Mouse (Mus musculus) neural tube, embryonic 11.5 days (tissue): ENCODE measurements around the gene Mr1. TPM values are rescaled to one million over a fixed set of nuclear protein-coding genes. Genes with fewer than 3 reads are reported as not detected.
"Not testable (repeated sequence)": the region's sequence is repeated elsewhere in the genome, so short reads cannot be mapped to it uniquely, and the experiment has no call there.

Experiments used
- ATAC-seq: fragments of 200-750 bp; cut with Nextera tagmentation; 2 replicates; pipeline ENCODE4 v1.8.0; 2017; ENCODE audit warnings: moderate number of reproducible peaks, mild to moderate bottlenecking, moderate TSS enrichment, moderate library complexity; ENCODE audit not compliant: insufficient read depth, low FRiP score, low TSS enrichment
- DNase-seq: peaks from one replicate; pipeline ENCODE4 v3.0.0-alpha.2; 2015; ENCODE audit warnings: low spot score
- H3K27ac ChIP-seq: fragments of 300-500 bp; sonication (generic); 2 replicates; pipeline ENCODE4 v1.5.1; 2014; ENCODE audit warnings: low read depth, mild to moderate bottlenecking, low read length
- H3K27me3 ChIP-seq: fragments of 300-500 bp; sonication (generic); 2 replicates; pipeline ENCODE4 v1.6.1; 2014; ENCODE audit warnings: mild to moderate bottlenecking, low read length, mixed read lengths; ENCODE audit not compliant: control insufficient read depth, insufficient read depth
- H3K36me3 ChIP-seq: fragments of 300-500 bp; sonication (generic); 2 replicates; pipeline ENCODE4 v1.6.1; 2014; ENCODE audit warnings: mild to moderate bottlenecking, low read length, moderate library complexity, mixed read lengths; ENCODE audit not compliant: control insufficient read depth, insufficient read depth
- H3K4me1 ChIP-seq: fragments of 300-500 bp; sonication (generic); 2 replicates; pipeline ENCODE4 v1.6.1; 2014; ENCODE audit warnings: low read length, mixed read lengths; ENCODE audit not compliant: control insufficient read depth, insufficient read depth
- H3K4me2 ChIP-seq: fragments of 300-500 bp; sonication (generic); 2 replicates; pipeline ENCODE4 v1.6.1; 2014; ENCODE audit warnings: low read depth, mild to moderate bottlenecking, moderate library complexity
- H3K4me3 ChIP-seq: fragments of 300-500 bp; sonication (generic); 2 replicates; pipeline ENCODE4 v1.5.1; 2014; ENCODE audit warnings: low read depth, low read length
- H3K9ac ChIP-seq: fragments of 300-500 bp; sonication (generic); 2 replicates; pipeline ENCODE4 v1.6.1; 2014; ENCODE audit warnings: mild to moderate bottlenecking, low read length
- H3K9me3 ChIP-seq: fragments of 300-500 bp; sonication (generic); 2 replicates; pipeline ENCODE4 v1.6.1; 2016; ENCODE audit warnings: low read length; ENCODE audit not compliant: control insufficient read depth
- WGBS: fragments of 180-500 bp; shearing (Covaris S2); extraction: QIAGEN DNeasy Blood & Tissue Kit; methylation state at CpG from one replicate; pipeline ENCODE4 v1.1.7; 2014; 5-methylcytosine and 5-hydroxymethylcytosine counted together
- polyA plus RNA-seq: library from polyadenylated mRNA; unstranded; fragments of >200 nt; fragmentation: Nextera tagmentation; extraction: Ambion mirVana; gene quantifications from 2 replicates; pipeline ENCODE4 v1.2.1, GENCODE M21; 2014

Gene Mr1
- polyA plus RNA-seq: 0.37 and 1.2 TPM in 2 replicates

DNA sequence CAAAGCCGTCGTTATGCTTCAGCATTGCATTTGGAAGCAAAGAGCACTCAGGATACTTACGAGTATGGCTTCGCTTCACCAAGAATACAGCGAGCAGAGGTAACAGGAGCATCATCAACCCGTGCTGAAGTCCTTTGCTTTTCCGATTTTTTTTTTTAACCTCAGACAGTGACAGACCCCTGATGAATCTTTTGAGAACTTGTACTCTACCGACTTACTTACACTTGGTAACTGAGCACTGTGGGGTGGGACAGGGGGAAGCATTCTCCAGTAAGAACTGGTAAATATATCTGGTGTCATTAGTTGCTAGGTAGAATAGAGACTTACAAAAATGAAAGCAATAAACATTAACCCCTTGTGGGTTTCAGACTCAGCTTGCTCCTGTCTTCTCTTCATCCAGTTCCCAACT lies at the start of gene Mr1:
Gene Mr1, minus strand, starts transcription at position 243 of the 409 bp plus-strand sequence.
- Histone ChIP-seq H3K4me1 (no peaks in the 10 kb centered on the region), H3K27me3 (no peaks in the 10 kb centered on the region), H3K27ac (no peak within 1 kb of the TSS), H3K9ac (no peak within 1 kb of the TSS), H3K4me3 (no peak within 1 kb of the TSS), H3K9me3 (no peaks in the 10 kb centered on the region), H3K36me3 (no peaks in the 10 kb centered on the region), H3K4me2 (no peak within 1 kb of the TSS)
- DNase-seq (no peak), ATAC-seq (no peak)
- WGBS: 60% methylated on average over 8 of the region's 8 CpGs

GRCm38 (mm10) chr1:155192805-155193368 lies 46.3 kb upstream of the Mr1 start:
- DNase-seq (no peak), ATAC-seq (no peak)
- no peak overlapping the region for H3K4me2 ChIP-seq
- 85% methylated on average over 15 of the region's 15 CpGs for WGBS
- no peak overlapping the region for H3K4me3 ChIP-seq
- no peak overlapping the region for H3K27ac ChIP-seq
- peaks cover 7% of the 10 kb centered on the region; the same call in 1 of the 2 replicates for H3K36me3 ChIP-seq
- H3K9me3 ChIP-seq: no peaks in the 10 kb centered on the region
- H3K4me1 ChIP-seq: no peaks in the 10 kb centered on the region
- H3K9ac ChIP-seq: no peak overlapping the region
- no peaks in the 10 kb centered on the region for H3K27me3 ChIP-seq

DNA sequence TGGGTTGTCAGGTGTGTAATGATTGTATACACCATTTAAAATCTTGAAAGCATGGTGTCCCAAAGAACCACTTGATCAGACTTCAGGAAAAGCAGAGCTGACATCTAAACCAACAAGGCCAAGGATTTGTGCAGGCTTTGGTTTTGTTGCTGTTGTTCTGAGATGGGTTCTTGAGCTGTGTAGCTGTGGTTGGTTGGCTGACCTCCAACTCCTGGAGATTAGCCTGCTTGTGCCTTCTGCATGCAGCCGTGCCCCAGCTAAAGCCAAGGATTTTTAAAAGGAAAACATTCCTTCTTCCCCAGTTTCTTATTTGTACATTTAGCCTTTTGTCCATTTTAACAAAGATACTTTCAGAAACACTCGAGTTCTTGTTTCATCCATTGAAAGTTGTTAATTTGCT lies 45.1 kb upstream of the Mr1 start:
- H3K4me1 ChIP-seq: no peaks in the 10 kb centered on the region
- H3K27ac ChIP-seq: no peak overlapping the region
- no peaks in the 10 kb centered on the region for H3K27me3 ChIP-seq
- no peaks in the 10 kb centered on the region for H3K9me3 ChIP-seq
- 91% methylated on average over 2 of the region's 2 CpGs for WGBS
- no peak overlapping the region for H3K9ac ChIP-seq
- no peak overlapping the region for H3K4me3 ChIP-seq
- no peak for DNase-seq
- ATAC-seq: no peak
- H3K36me3 ChIP-seq: peaks cover 7% of the 10 kb centered on the region; the same call in 1 of the 2 replicates
- no peak overlapping the region for H3K4me2 ChIP-seq

DNA sequence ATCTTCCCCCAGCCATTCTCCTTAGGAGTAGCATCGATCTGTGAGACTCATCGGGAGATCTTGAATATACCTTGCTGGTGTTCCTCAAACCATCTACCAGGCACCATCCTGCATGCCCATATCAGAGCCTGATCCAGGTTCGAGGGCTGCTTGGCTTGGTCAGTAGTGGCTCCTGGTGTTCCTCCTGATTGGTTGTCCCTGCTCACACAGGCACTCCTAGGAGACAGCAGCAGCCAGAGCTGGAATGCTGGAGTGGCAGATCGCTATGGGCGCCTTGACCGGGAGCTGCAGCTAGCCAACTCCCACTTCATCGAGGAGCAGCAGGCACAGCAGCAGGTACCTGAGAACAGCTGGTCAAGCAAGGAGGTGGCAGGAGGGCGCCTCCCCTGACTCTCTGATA lies 44.6 kb upstream of the Mr1 start:
- H3K36me3 ChIP-seq: peaks cover 7% of the 10 kb centered on the region; the same call in 1 of the 2 replicates
- no peak overlapping the region for H3K4me3 ChIP-seq
- no peaks in the 10 kb centered on the region for H3K9me3 ChIP-seq
- H3K4me2 ChIP-seq: no peak overlapping the region
- 86% methylated on average over 8 of the region's 8 CpGs for WGBS
- H3K27ac ChIP-seq: no peak overlapping the region
- ATAC-seq (no peak), DNase-seq (no peak)
- no peaks in the 10 kb centered on the region for H3K27me3 ChIP-seq
- H3K4me1 ChIP-seq: no peaks in the 10 kb centered on the region
- no peak overlapping the region for H3K9ac ChIP-seq

DNA sequence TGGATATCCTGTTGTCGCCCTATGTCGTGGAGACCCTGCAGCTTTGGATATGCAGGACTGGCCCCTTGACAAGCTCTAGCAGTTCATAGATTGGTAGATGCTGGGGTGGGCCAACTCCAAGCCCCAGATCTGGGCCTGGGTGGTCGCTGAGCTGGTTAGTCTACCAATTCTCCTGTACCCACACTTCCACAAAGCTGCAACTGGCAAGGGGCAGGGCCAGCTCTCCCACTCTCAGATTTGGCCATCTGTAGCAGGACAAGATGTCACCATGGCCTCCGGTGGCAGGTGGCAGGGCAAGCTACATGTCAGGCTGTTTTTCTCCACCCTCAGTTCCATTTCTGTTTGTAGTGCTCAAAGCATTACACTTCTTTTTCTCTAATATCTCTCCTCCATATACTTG lies 42.0 kb upstream of the Mr1 start:
- H3K36me3 ChIP-seq: peaks cover 7% of the 10 kb centered on the region; the same call in 1 of the 2 replicates
- no peak overlapping the region for H3K27ac ChIP-seq
- H3K4me2 ChIP-seq: no peak overlapping the region
- no peaks in the 10 kb centered on the region for H3K4me1 ChIP-seq
- no peaks in the 10 kb centered on the region for H3K9me3 ChIP-seq
- ATAC-seq (no peak), DNase-seq (no peak)
- H3K9ac ChIP-seq: no peak overlapping the region
- 95% methylated on average over 4 of the region's 4 CpGs for WGBS
- no peak overlapping the region for H3K4me3 ChIP-seq
- H3K27me3 ChIP-seq: no peaks in the 10 kb centered on the region

DNA sequence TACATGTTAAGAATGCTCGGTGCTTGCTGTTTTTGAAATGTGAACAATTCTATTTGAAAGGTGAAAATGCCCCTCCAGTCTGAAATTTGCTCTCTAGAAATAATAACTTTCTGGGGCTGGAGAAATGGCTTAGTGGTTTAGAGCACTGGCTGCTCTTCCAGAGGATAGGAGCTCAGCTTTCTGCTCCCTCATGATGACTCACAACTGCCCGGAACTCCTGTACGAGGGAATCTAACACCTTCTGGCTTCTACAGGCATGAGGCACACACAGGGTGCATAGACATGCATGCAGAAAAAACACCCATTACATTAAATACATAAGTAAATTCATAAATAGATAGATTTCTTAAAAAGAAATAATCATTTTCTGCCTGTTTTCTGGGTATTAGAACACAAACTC lies 37.6 kb upstream of the Mr1 start:
- H3K9me3 ChIP-seq: no peaks in the 10 kb centered on the region
- H3K27ac ChIP-seq: no peak overlapping the region
- no peak overlapping the region for H3K4me3 ChIP-seq
- DNase-seq: no peak
- WGBS: 88% methylated on average over 3 of the region's 3 CpGs
- H3K4me1 ChIP-seq: no peaks in the 10 kb centered on the region
- ATAC-seq: no peak
- H3K36me3 ChIP-seq: peaks cover 3% of the 10 kb centered on the region
- no peak overlapping the region for H3K9ac ChIP-seq
- H3K27me3 ChIP-seq: no peaks in the 10 kb centered on the region
- H3K4me2 ChIP-seq: no peak overlapping the region

DNA sequence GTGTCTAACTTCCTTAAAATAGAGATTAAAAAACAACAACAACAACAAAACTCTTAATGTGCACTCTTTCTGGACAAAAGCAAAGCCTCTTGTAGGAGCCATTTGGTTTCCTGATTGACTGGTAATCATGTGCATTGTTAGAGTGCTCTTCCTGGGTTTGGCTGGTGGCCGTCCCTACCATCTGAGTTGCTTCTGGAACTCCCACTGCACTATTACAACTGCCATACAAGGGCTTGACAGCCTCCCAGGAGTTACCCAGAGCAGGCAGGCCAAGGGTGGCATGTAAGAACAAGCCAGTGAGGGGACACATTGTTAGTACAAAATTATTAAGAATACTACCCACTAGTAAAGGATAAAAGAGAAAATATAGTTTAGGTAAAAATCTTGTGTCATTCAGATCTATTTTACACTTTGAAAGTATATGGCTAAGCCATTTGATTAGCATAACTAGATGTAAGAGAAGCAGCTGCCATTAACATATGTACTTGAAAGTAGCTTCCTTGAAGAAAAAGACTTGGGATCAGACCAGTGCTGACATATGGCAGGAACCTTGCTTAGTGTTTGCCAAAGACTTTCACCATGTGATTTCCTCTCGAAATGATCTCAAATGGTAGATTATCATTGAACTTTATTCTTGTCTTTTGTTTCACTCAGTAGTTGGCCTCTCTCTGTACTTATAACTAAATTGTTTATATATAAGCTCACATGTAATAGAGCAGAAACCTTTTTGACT lies 31.7 kb upstream of the Mr1 start:
- Histone ChIP-seq H3K27me3 (no peaks in the 10 kb centered on the region), H3K4me2 (no peak overlapping the region), H3K9me3 (no peaks in the 10 kb centered on the region), H3K27ac (no peak overlapping the region), H3K9ac (no peak overlapping the region), H3K36me3 (peaks cover 3% of the 10 kb centered on the region), H3K4me1 (no peaks in the 10 kb centered on the region), H3K4me3 (no peak overlapping the region)
- WGBS: 83% methylated on average over 2 of the region's 2 CpGs
- no peak for ATAC-seq
- DNase-seq: no peak

DNA sequence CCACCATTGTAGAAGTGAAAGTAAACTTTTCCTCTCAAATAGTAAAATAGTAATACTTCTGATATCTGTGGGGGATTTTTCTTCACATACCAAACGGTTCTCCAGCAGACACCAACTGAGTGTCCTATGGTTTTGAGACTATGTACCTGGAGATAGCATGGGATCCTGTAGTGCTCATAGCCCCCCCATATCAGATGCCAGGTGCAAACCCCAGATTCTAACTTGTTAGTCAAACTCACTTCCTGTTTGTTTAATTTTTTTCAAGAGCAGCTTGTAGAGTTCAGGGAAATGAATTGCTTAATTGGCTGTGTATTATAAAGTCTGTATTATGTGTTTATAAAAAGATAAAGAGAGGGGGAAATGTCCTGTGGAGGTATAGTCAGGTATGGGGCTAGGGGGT lies 27.8 kb upstream of the Mr1 start:
- Histone ChIP-seq H3K4me3 (no peak overlapping the region), H3K9ac (no peak overlapping the region), H3K36me3 (peaks cover 1% of the 10 kb centered on the region), H3K27ac (no peak overlapping the region), H3K9me3 (no peaks in the 10 kb centered on the region), H3K4me1 (no peaks in the 10 kb centered on the region), H3K4me2 (no peak overlapping the region), H3K27me3 (no peaks in the 10 kb centered on the region)
- DNase-seq (no peak), ATAC-seq (no peak)
- 84% methylated on average over 1 of the region's 1 CpGs for WGBS

GRCm38 (mm10) chr1:155173644-155174016 lies 27.0 kb upstream of the Mr1 start:
- H3K27ac ChIP-seq, DNase-seq, H3K4me2 ChIP-seq, H3K4me3 ChIP-seq, H3K36me3 ChIP-seq, H3K4me1 ChIP-seq, H3K9ac ChIP-seq, ATAC-seq, H3K27me3 ChIP-seq, H3K9me3 ChIP-seq: not testable (repeated sequence)
- 100% methylated on average over 1 of the region's 1 CpGs for WGBS
